Mouse (Mus musculus) CD4-positive helper T cell, adult 2 months (primary cell): Measurements from ENCODE around the gene Grid1.

Experiments
- DNase-seq: peaks from one replicate; pipeline ENCODE4 v3.0.0-alpha.2; 2012; ENCODE audit warnings: low read depth, missing footprints, low spot score

Grid1 gene

GRCm38 (mm10) chr14:34819919-34820652, at the start of gene Grid1:
Gene Grid1, plus strand, starts transcription at chr14:34820108.
- DNase-seq, result no peak

- no peak for DNase-seq
Observed at GRCm38 (mm10) chr14:34770467-34770866, 49.4 kb upstream of the Grid1 start.

- DNase-seq, result no peak
Observed at GRCm38 (mm10) chr14:34771601-34772000, 48.3 kb upstream of the Grid1 start.

GRCm38 (mm10) chr14:34772132-34772531, 47.8 kb upstream of the Grid1 start:
- peak; percentile 39 for DNase-seq

GRCm38 (mm10) chr14:34773681-34774080, 46.2 kb upstream of the Grid1 start:
- DNase-seq, result no peak

- DNase-seq, result no peak
Observed at GRCm38 (mm10) chr14:34774231-34774630, 45.7 kb upstream of the Grid1 start.

- no peak for DNase-seq
Observed at GRCm38 (mm10) chr14:34776719-34777385, 43.1 kb upstream of the Grid1 start.

- peak; percentile 72 for DNase-seq
Observed at GRCm38 (mm10) chr14:34777810-34778209, 42.1 kb upstream of the Grid1 start.

GRCm38 (mm10) chr14:34778760-34779159, 41.1 kb upstream of the Grid1 start:
- DNase-seq, result no peak

GRCm38 (mm10) chr14:34793406-34794037, 26.4 kb upstream of the Grid1 start:
- no peak for DNase-seq

GRCm38 (mm10) chr14:34810763-34811489, 9.0 kb upstream of the Grid1 start:
- DNase-seq, result peak; percentile 45

GRCm38 (mm10) chr14:34811490-34811808, 8.5 kb upstream of the Grid1 start:
- DNase-seq, result no peak

GRCm38 (mm10) chr14:34816301-34816700, 3.6 kb upstream of the Grid1 start:
- DNase-seq, result no peak

- DNase-seq, result no peak
Observed at GRCm38 (mm10) chr14:34818387-34818980, 1.4 kb upstream of the Grid1 start.

GRCm38 (mm10) chr14:34819121-34819918, 588 bp upstream of the Grid1 start:
- no peak for DNase-seq

- DNase-seq, result no peak
Observed at GRCm38 (mm10) chr14:34820653-34821005, 721 bp downstream of the Grid1 start.

- DNase-seq, result no peak
Observed at GRCm38 (mm10) chr14:34821131-34821790, 1.4 kb downstream of the Grid1 start.

GRCm38 (mm10) chr14:34823136-34823535, 3.2 kb downstream of the Grid1 start:
- DNase-seq, result no peak

- DNase-seq, result no peak
Observed at GRCm38 (mm10) chr14:34824186-34824585, 4.3 kb downstream of the Grid1 start.

GRCm38 (mm10) chr14:34825902-34826301, 6.0 kb downstream of the Grid1 start:
- no peak for DNase-seq
